Mouse (Mus musculus) urinary bladder, postnatal 10 days (tissue): ENCODE measurements around the gene Zfr2.

ENCODE experiments used
- DNase-seq: peaks from one replicate; pipeline ENCODE4 v3.0.0; 2022; ENCODE audit warnings: low spot score

Zfr2 gene

GRCm38 (mm10) chr10:81287513-81288157, 54.7 kb downstream of the Zfr2 start:
- no peak for DNase-seq

GRCm38 (mm10) chr10:81288601-81289000, 55.6 kb downstream of the Zfr2 start:
- DNase-seq: no peak

- no peak for DNase-seq
These were observed 56.3 kb downstream of the Zfr2 start for GRCm38 (mm10) chr10:81289278-81289677.

GRCm38 (mm10) chr10:81289811-81290210, 56.9 kb downstream of the Zfr2 start:
- DNase-seq: no peak

- DNase-seq: no peak
These were observed 57.9 kb downstream of the Zfr2 start for GRCm38 (mm10) chr10:81290698-81291460.

- DNase-seq: no peak
These were observed 58.7 kb downstream of the Zfr2 start, which contains the start of gene Tjp3 for GRCm38 (mm10) chr10:81291511-81292104. Gene Tjp3 (minus strand): TSS chr10:81291581.

GRCm38 (mm10) chr10:81292554-81293333, 59.8 kb downstream of the Zfr2 start, which contains the start of gene Pip5k1c:
Gene Pip5k1c (plus strand): TSS chr10:81292963.
- peak; percentile 93 for DNase-seq

GRCm38 (mm10) chr10:81293334-81294030, 60.5 kb downstream of the Zfr2 start:
- no peak for DNase-seq

- no peak for DNase-seq
These were observed 61.5 kb downstream of the Zfr2 start for GRCm38 (mm10) chr10:81294442-81294841.

GRCm38 (mm10) chr10:81295185-81295584, 62.2 kb downstream of the Zfr2 start:
- DNase-seq: no peak

- DNase-seq: no peak
These were observed 64.3 kb downstream of the Zfr2 start for GRCm38 (mm10) chr10:81297246-81297645.

GRCm38 (mm10) chr10:81297845-81298244, 64.9 kb downstream of the Zfr2 start:
- no peak for DNase-seq

GRCm38 (mm10) chr10:81298369-81299100, 65.6 kb downstream of the Zfr2 start:
- no peak for DNase-seq

GRCm38 (mm10) chr10:81299585-81300351, 66.8 kb downstream of the Zfr2 start:
- DNase-seq: no peak

GRCm38 (mm10) chr10:81300352-81300907, 67.5 kb downstream of the Zfr2 start:
- DNase-seq: no peak

- no peak for DNase-seq
These were observed 68.4 kb downstream of the Zfr2 start for GRCm38 (mm10) chr10:81301321-81301720.
